Mouse (Mus musculus) liver, embryonic 12.5 days (tissue): ENCODE measurements around the gene Susd6. TPM values are rescaled to one million over a fixed set of nuclear protein-coding genes. Genes with fewer than 3 reads are reported as not detected.

ENCODE experiments used
- ATAC-seq: fragments of 200-750 bp; cut with Nextera tagmentation; 2 replicates; pipeline ENCODE4 v1.8.0; 2017; ENCODE audit warnings: moderate number of reproducible peaks, mild to moderate bottlenecking, moderate library complexity
- H3K27ac ChIP-seq: fragments of 300-500 bp; sonication (generic); 2 replicates; pipeline ENCODE4 v1.5.1; 2016; ENCODE audit warnings: mild to moderate bottlenecking
- H3K27me3 ChIP-seq: fragments of 300-500 bp; sonication (generic); replicated peaks from 2 replicates; pipeline ENCODE4 v1.6.1; 2016; ENCODE audit warnings: mild to moderate bottlenecking, moderate library complexity
- H3K36me3 ChIP-seq: fragments of 300-500 bp; sonication (generic); 2 replicates; pipeline ENCODE4 v1.6.1; 2016; ENCODE audit warnings: mild to moderate bottlenecking, moderate library complexity
- H3K4me1 ChIP-seq: fragments of 300-500 bp; sonication (generic); 2 replicates; pipeline ENCODE4 v1.6.1; 2016
- H3K4me2 ChIP-seq: fragments of 300-500 bp; sonication (generic); 2 replicates; pipeline ENCODE4 v1.6.1; 2016; ENCODE audit warnings: mild to moderate bottlenecking, moderate library complexity
- H3K4me3 ChIP-seq: fragments of 300-500 bp; sonication (generic); 2 replicates; pipeline ENCODE4 v1.5.1; 2016; ENCODE audit warnings: mild to moderate bottlenecking, moderate library complexity
- H3K9ac ChIP-seq: fragments of 300-500 bp; sonication (generic); 2 replicates; pipeline ENCODE4 v1.6.1; 2016; ENCODE audit warnings: mild to moderate bottlenecking, moderate library complexity
- H3K9me3 ChIP-seq: fragments of 300-500 bp; sonication (generic); replicated peaks from 2 replicates; pipeline ENCODE4 v1.6.1; 2016; ENCODE audit warnings: mild to moderate bottlenecking, moderate library complexity
- WGBS: fragments of 180-500 bp; shearing (Covaris S2); methylation state at CpG from one replicate; pipeline ENCODE4 v1.1.7; 2016; ENCODE audit not compliant: insufficient replicate concordance; 5-methylcytosine and 5-hydroxymethylcytosine counted together
- polyA plus RNA-seq: library from polyadenylated mRNA; unstranded; fragments of >200 nt; fragmentation: Nextera tagmentation; extraction: Ambion mirVana; gene quantifications from 2 replicates; pipeline ENCODE4 v1.2.1, GENCODE M21; 2016

Gene Susd6
- polyA plus RNA-seq = 15.0 and 15.9 TPM in 2 replicates

DNA sequence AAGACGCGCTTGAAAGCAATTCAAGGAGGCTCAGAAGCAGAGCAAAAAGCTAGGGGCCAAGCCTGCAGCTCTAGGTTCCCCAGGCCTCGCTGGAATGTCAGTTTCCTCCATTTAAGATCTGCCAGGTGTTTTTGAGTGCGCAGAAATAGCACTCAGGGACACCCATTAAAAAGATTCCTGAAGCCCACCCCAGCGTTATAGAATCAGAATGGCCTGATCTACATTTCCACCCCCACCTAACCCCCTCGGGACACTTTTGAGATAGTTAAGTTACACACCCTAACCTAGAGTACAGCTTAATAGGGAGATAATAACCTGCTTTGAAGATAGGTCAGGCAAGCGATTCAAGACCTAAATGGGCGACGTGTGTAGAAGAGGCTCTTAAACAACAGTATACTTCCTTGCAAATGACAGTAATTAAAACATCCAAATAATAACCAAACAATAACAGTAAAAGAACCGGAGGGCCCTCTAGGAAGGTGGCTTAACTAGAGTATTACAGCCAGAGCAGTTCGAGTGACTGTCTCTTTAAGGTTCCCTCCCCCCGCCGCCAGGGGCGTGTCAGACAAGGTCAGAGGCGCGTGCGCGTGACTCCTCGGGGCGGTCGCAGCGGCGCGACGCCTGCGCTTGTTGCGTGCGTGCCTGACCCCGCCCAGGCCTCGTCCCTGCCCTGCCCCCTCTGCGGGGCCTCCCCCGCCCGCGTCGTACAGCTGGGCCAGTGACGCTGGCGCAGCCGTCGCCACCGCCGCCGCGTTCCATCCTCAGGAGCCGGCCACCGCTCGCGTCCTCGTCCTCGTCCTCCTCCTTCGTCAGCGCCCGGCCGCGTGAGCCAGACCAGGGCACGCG is at the start of gene Susd6:
Susd6 (plus strand) TSS at position 662 of the 846 bp plus-strand sequence.
- WGBS = 3% methylated on average over 54 of the region's 56 CpGs
- Histone ChIP-seq H3K9me3 (no peaks in the 10 kb centered on the region), H3K27ac (peak within 1 kb of the TSS; percentile 96), H3K4me3 (peak within 1 kb of the TSS; percentile 98), H3K27me3 (no peaks in the 10 kb centered on the region), H3K4me1 (peaks cover 82% of the 10 kb centered on the region), H3K36me3 (peaks cover 21% of the 10 kb centered on the region), H3K9ac (peak within 1 kb of the TSS; percentile 98), H3K4me2 (peak within 1 kb of the TSS; percentile 82)
- ATAC-seq = peak; percentile 97

DNA sequence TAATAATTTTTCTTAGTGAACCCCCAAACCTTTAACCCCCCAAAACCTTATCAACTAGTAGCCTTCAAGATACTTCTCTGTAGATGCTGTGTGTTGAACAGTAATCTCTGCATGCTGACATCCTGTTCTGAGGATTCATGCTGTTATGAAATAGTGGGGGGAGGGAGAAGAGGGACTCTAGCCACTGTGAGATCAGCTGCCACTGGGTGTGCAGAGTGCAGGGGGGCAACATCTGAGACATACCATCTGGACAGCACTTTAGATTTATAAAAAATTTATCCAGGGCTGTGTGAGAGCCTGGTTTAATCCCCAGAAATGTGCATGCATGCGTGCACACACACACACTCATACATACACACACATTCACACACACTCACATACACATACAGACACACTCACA is 45.7 kb upstream of the Susd6 start:
- no peak for ATAC-seq
- H3K4me2 ChIP-seq = no peak overlapping the region
- peaks cover 80% of the 10 kb centered on the region for H3K27me3 ChIP-seq
- H3K9ac ChIP-seq = no peak overlapping the region
- H3K4me1 ChIP-seq = no peaks in the 10 kb centered on the region
- no peak overlapping the region for H3K27ac ChIP-seq
- H3K9me3 ChIP-seq = no peaks in the 10 kb centered on the region
- no peaks in the 10 kb centered on the region for H3K36me3 ChIP-seq
- H3K4me3 ChIP-seq = no peak overlapping the region
- WGBS = 60% methylated on average over 1 of the region's 1 CpGs

DNA sequence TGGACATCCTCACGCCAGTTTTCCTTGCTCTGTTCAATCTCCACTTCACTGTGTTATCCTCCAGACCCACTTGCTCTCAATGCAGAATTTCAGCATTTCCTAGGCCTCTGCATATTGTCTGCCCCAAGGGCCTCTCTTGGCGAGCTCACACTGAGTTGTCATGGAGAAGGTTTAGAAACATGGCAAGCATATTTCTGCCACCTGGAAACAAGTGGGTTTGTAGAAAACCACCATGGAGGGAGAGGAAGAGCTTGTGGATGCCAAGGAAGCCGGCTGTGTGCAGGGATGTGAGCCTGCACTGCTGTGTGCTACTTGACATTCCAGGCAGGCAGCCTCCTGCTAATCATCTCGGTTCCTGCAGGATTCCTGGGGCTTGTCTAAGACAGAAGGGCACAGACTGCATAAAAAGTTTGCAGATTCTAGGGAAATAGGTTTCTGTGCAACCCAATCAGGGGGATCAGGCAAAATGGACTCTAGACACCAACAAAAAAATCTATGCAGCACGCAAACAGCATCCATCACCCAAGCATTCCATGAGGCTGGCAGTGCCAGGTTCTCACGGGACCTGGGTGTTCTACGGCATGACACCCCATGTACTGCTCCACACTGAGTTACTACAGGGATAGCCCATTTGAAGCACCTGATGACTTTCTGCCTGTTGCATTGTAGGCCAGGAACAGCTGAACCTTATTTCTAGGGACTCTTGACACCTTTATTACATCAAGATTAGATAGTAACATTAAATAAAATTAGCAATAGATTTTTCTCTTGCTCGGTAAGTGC is 44.1 kb upstream of the Susd6 start:
- no peaks in the 10 kb centered on the region for H3K4me1 ChIP-seq
- no peak overlapping the region for H3K9ac ChIP-seq
- no peak overlapping the region for H3K4me2 ChIP-seq
- H3K27ac ChIP-seq = no peak overlapping the region
- H3K36me3 ChIP-seq = no peaks in the 10 kb centered on the region
- H3K27me3 ChIP-seq = peaks cover 82% of the 10 kb centered on the region
- H3K9me3 ChIP-seq = no peaks in the 10 kb centered on the region
- WGBS = 44% methylated on average over 8 of the region's 8 CpGs
- ATAC-seq = no peak
- no peak overlapping the region for H3K4me3 ChIP-seq

DNA sequence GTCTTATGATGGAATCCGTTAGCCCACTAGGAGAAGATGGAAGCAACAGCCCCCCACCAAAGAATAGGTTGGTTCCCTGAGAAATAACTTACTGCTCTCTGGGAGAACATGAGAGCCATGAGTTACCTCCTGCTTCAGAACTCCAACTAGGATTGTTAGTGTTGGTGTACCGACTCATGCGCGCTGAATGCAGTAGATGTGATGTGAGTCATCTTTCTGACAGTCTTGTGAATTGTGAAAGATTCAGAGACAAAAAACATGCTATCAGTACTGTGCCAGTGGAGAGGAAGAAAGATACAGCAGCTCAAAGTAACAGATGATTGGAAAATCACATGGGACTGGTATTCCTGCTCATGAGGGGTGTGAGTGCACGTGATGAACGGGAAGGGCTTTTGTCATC is 38.8 kb upstream of the Susd6 start:
- Histone ChIP-seq H3K4me1 (no peaks in the 10 kb centered on the region), H3K4me3 (no peak overlapping the region), H3K36me3 (no peaks in the 10 kb centered on the region), H3K9ac (no peak overlapping the region), H3K27me3 (peaks cover 92% of the 10 kb centered on the region), H3K27ac (no peak overlapping the region), H3K4me2 (no peak overlapping the region), H3K9me3 (no peaks in the 10 kb centered on the region)
- WGBS = 70% methylated on average over 6 of the region's 6 CpGs
- no peak for ATAC-seq

DNA sequence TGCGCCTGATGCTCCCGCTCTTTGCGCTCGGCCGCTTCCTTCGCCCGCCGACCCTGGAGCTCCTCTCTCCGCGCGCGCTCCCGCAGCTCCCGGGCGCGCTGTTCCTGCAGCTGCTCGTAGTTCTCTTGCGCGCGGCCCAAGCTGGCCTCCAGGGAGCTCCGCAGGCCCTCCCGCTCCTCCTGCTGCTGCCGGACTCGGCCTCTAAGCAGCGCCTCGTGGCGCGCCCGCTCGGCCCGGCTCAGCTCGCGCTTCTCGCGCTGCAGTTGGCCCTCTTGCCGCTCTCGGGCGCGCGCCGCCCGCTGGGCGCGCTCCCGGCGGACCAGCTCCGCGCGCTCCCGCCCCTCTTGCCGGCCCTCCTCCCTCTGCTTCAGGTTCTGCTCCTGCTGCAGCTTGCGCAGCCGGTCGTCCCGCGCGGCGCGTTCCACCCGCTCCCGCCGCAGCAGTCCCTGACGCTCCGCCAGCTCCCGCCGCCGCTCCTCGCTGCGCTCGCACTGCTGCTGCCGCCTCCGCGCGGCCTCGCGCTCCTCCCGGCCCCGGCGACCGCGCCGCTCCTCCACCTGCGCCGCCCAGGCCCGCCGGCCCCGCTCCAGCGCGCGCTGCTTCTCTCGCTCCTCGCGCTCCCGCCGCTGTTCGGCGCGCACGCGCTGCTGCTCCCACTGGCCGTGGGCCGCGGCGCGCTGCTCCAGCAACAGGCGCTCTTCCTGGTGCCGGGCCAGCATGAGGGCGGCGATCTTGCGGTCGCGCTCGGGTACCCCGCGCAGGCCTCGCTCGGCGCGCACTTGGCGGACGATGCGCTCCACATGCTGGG is 32.4 kb upstream of the Susd6 start:
- peak overlapping the region; percentile 52 for H3K4me3 ChIP-seq
- H3K4me2 ChIP-seq = peak overlapping the region; percentile 77
- H3K27me3 ChIP-seq = peaks cover 97% of the 10 kb centered on the region
- no peaks in the 10 kb centered on the region for H3K9me3 ChIP-seq
- H3K4me1 ChIP-seq = peaks cover 25% of the 10 kb centered on the region
- no peaks in the 10 kb centered on the region for H3K36me3 ChIP-seq
- no peak overlapping the region; the same call in 1 of the 2 replicates for H3K9ac ChIP-seq
- peak; percentile 46; the same call in 1 of the 2 replicates for ATAC-seq
- WGBS = under 1% methylated on average over 111 of the region's 122 CpGs
- no peak overlapping the region for H3K27ac ChIP-seq

DNA sequence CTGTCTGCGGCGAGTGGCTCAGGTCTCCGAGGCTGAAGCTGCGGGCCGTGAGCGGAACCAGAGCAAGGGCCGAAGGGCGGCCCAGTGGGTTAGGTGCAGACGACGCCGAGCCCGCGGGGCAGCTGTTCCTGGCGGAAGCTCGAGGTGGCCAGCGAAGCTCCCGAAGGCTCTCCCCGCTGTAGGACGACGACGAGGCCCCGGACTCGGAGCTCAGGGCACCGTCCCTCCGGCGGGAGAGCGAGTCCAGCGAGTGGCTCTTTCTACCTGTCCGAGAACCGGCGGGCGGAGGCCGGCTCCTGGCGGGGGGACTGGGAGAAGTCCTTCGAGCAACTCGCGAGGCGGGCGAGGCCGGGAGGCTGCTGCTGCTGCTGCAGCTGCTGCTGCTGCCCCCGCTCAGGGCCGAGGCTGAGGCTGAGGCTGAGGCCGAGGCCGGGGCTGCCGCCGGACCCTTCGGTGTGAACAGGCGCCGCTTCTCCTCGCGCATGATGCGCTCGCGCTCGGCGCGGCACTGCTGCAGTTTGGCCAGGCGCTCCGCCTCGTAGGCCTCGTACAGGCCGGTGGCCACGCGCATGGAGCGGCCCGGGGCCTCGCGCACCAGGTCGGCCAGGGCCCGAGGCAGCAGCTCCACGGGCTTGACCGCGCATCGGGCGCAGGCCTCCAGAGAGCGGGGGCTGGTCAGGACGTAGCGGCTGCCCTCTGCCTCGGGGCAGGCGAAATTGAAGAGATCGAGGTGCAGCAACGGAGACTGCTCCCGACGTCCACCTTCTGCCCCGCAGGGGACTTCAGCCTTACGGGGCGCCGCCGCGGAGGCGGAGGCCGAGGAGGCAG is 31.5 kb upstream of the Susd6 start:
- no peak overlapping the region for H3K9ac ChIP-seq
- peaks cover 25% of the 10 kb centered on the region for H3K4me1 ChIP-seq
- 2% methylated on average over 92 of the region's 92 CpGs for WGBS
- no peak for ATAC-seq
- peak overlapping the region; percentile 77 for H3K4me2 ChIP-seq
- H3K27me3 ChIP-seq = peaks cover 97% of the 10 kb centered on the region
- no peaks in the 10 kb centered on the region for H3K9me3 ChIP-seq
- H3K27ac ChIP-seq = no peak overlapping the region
- peak overlapping the region; percentile 52 for H3K4me3 ChIP-seq
- no peaks in the 10 kb centered on the region for H3K36me3 ChIP-seq

DNA sequence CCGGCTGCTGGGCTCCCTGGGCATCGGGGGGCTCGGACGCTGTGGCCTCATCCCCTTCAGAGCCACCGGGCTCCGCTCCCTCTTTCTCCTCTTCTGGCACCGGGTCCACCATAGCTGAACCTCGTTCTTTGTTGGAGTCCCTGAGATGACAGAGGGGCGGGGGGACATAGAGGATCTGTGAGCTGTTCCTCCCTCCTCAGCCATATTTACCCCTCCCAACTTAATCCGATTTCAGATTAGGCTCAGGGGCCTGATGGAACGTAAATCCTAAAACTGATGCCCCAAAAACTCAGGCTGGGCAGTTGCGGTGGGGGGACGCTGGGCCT is 31.0 kb upstream of the Susd6 start:
- no peaks in the 10 kb centered on the region for H3K36me3 ChIP-seq
- no peaks in the 10 kb centered on the region for H3K9me3 ChIP-seq
- H3K4me3 ChIP-seq = peak overlapping the region; percentile 52; the same call in 1 of the 2 replicates
- H3K27me3 ChIP-seq = peaks cover 97% of the 10 kb centered on the region
- H3K9ac ChIP-seq = no peak overlapping the region
- no peak overlapping the region for H3K27ac ChIP-seq
- H3K4me1 ChIP-seq = peaks cover 25% of the 10 kb centered on the region
- H3K4me2 ChIP-seq = peak overlapping the region; percentile 77
- 8% methylated on average over 13 of the region's 13 CpGs for WGBS
- no peak for ATAC-seq

DNA sequence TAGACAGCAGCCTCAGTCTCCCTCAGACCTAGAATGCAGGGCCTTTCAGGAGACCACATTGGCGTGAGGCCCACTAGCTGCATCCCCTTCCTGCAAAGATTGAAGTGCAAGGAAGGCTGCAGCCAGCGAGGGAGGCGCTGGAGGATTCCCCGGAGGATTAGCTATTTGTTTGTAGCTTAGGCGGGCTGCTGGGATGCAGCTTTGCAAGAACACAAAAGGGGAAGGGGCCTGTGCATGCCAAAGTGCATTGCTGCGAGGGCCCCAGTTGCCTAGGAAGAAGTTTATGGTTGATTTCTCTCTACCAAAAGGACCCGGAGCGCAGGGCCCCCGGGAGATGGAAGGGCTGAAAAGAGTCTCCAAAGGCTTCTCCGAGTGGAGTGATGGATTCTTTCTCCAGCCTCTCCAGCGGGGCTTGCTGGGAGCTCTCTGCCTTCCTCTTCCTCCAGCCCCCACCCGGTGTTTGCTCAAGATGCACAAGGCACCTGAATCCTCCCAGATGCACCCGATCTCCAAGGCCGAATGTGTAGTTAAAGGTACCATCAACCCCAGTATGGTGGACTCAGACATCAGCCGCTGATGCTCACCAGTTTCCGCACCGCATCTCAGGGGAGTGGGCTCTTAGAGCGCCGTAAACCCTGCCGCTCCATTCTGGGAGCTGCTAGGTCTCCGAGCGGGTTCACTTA is 30.5 kb upstream of the Susd6 start:
- H3K9ac ChIP-seq = no peak overlapping the region
- peaks cover 92% of the 10 kb centered on the region for H3K27me3 ChIP-seq
- WGBS = 4% methylated on average over 22 of the region's 22 CpGs
- no peaks in the 10 kb centered on the region for H3K9me3 ChIP-seq
- no peak overlapping the region for H3K27ac ChIP-seq
- H3K4me1 ChIP-seq = peaks cover 25% of the 10 kb centered on the region
- H3K36me3 ChIP-seq = no peaks in the 10 kb centered on the region
- ATAC-seq = no peak
- no peak overlapping the region; the same call in 1 of the 2 replicates for H3K4me3 ChIP-seq
- peak overlapping the region; percentile 41 for H3K4me2 ChIP-seq

DNA sequence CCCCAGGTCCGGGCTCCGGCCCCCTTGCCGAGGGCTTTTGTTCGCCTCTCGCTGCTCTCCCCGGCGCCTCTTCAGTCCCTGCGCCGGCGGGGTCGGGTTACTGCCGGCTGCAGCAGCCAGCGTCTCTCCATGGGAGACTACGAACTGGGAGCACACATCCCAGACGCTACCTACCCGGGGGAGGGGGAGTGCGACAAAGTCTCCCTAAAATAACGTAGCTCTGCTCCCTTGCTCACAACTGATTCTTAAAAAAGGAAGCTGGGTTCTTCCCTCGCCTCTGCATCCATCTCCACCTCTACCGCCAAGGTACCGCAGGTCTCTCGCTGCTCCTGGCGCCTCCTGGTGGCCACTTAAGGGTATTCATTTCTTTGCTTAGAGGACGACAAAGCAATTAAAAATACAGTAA is 29.9 kb upstream of the Susd6 start, which contains the start of gene Ccdc177:
Ccdc177 (minus strand) TSS at position 292 of the 406 bp plus-strand sequence.
- WGBS = under 1% methylated on average over 24 of the region's 24 CpGs
- Histone ChIP-seq H3K4me2 (peak within 1 kb of the TSS; percentile 41), H3K27ac (no peak within 1 kb of the TSS), H3K9ac (no peak within 1 kb of the TSS), H3K27me3 (peaks cover 86% of the 10 kb centered on the region), H3K9me3 (no peaks in the 10 kb centered on the region), H3K4me1 (peaks cover 25% of the 10 kb centered on the region), H3K4me3 (no peak within 1 kb of the TSS; the same call in 1 of the 2 replicates), H3K36me3 (no peaks in the 10 kb centered on the region)
- ATAC-seq = no peak

DNA sequence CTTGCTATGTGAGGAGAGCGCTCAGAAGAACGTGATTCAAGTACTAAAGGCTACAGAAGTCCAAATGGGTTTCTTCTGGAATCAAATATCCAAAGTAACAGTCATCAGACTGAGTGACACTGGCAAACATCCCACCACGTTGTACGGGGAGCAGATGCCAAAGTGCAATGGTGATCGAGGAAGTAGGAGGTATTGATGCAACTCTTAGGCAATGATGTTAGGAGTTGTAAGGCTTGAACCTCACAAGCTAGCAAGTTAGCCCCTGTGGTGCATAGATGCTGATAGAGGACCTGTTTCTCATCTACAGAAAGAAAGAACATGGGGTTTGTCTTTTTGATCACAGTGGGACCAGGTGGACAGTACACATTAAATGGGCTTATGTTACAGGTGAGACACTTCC is 27.3 kb upstream of the Susd6 start:
- Histone ChIP-seq H3K9me3 (no peaks in the 10 kb centered on the region), H3K4me1 (peaks cover 17% of the 10 kb centered on the region), H3K27ac (no peak overlapping the region), H3K4me2 (no peak overlapping the region), H3K9ac (no peak overlapping the region), H3K27me3 (peaks cover 70% of the 10 kb centered on the region), H3K36me3 (no peaks in the 10 kb centered on the region), H3K4me3 (no peak overlapping the region)
- no peak for ATAC-seq
- WGBS = 63% methylated on average over 5 of the region's 5 CpGs
